Mouse (Mus musculus) layer of hippocampus, adult 11-12 months (tissue): Measurements from ENCODE around the gene Fgd3.

Source experiments
- DNase-seq: peaks from one replicate; pipeline ENCODE4 v3.0.0; 2022; ENCODE audit warnings: low spot score

The Fgd3 gene

DNA sequence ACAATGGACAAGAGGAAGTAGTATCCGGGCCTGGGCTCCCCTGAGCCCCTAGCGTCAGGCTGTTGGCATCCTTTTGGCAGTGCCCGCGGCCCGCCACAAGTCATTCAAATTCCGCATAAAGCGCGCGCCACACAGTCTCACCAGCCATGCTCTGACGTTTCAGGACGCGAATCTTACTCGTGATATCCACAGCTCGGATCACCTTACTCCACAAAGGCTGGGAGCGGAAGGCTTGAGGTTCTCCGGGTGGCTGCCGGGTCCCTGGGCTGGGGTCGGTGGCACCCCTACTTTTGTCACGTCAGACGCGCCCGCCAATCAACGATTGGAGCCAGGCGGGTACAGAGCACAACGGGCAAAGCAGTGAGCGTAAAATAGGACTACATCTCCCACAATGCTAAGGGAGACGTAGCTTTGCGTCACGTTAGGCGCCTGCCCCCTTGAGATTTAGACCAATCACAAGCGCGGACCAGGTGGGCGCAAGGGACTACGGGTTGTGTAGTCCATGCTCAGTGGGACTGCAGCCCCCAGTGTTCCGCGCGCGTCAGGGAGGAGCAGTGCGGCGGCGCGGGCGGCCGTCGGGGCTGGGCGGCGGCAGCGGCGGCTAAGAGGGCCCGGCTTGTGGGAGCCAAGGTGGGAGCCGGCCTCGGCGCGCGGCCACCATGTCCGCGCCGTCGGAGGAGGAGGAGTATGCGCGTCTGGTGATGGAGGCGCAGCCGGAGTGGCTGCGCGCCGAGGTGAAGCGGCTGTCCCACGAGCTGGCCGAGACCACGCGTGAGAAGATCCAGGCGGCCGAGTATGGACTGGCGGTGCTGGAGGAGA lies 21.1 kb upstream of the Fgd3 start, which contains the start of gene Bicd2:
TSS of gene Bicd2 (plus strand) at position 574 of the 819 bp plus-strand sequence.
- DNase-seq: peak; percentile 98

DNA sequence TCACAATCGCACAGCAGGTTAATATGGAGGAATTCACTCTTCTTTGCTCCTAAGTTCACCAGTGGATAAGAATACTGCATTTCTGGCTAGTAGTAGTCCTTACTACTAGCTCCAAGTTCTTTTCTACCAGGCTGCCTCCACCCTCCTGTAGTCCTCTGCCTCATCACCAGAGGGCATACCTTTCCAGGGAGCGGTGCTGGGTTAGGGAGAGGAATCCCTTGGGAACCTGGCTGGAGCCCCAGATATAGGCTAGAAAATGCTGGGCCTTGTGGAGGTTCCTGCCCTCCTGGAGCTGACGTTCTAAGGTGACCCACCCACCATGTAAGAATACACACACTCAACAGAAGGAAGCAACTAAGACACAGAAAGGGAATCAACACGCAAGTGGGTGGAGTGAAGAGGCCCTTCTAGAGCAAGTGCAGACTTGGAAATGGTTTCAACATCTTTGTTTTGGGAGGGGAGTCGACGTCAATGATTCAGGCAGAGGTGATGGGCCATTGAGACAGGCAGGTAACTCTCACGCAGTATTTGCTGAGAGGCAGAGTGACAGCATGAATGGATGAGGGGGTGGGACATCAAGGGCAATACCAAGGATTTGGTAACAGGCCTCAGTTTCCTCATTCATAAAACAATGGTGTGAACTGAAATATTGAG lies 18.9 kb upstream of the Fgd3 start:
- peak; percentile 66 for DNase-seq

DNA sequence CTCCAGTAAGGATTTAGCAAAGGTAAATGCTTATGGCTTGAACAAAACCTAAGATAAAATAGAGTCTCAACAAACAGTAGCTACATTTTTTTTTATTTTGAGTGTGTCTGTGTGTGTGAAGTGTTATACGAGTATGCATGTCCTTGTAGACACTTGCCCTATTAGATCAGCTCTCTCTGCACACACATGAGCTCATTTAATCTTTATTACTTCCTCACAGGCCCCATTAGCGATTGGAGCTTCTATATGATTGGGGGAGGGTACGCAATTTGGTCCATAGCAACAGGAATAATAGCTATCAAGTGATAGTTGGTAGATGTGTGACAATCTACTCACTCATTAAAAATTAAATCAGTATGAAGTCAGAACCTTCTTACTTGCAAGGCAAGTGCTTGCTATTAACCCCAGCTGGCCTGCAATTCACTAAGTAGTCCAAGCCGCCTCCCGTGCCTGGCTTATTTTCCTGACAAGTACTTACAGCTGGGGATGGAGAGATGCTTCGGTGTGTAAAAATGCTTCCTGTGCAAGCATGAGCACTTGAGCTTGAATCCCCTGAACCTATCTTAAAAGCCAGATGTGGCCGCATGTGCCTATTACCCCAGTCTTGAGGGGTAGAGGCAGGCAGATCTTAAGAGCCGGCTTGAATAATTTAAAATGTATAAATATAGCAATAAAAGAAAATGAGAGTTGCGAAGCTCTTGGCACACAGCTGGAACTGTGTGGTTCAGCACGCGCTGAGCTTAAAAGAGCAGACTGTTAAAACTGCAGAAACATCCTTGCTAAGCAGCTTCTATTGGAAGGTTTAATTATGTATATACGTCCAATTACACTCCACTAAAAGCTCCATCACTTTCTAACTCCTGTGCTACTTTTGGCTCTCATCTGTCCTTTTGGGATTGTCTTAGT lies 15.2 kb upstream of the Fgd3 start:
- DNase-seq: no peak

DNA sequence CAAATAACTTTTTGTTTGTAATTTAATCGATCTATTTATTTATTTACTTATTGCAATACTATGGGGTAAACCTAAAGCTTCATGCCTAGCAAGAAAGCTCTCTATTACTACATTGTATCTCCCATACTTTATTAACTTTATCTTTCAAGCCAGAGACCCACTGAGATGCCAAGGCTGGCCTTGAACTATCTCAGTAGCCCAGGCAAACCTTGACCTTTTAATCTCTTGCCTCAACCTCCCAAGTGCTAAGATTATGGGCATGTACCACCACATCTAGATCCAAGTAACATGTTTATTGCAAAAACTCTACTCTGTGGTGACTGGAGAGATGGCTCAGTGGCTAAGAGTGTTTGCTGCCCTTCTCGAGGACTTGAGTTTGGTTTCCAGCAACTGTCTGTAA lies 13.1 kb upstream of the Fgd3 start:
- DNase-seq: no peak

DNA sequence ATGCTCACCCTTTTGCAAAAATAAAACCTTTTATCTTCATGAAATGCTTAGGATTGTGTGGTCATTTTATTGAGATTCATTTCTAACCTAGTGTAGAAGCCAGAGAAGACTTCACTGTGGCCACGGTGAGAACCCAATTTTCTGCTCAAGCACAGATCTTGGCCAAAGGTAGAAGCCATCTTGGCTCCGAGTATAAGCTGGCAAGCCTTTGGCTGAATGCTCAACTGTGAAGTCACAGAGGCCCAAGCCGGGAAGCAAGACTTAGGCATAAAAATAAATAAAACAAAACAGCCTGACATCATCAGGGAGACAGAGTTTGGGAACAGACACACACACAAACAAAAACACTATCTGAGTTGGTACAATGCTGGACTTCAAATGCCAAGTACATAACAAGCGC lies 8.0 kb upstream of the Fgd3 start:
- DNase-seq: no peak

DNA sequence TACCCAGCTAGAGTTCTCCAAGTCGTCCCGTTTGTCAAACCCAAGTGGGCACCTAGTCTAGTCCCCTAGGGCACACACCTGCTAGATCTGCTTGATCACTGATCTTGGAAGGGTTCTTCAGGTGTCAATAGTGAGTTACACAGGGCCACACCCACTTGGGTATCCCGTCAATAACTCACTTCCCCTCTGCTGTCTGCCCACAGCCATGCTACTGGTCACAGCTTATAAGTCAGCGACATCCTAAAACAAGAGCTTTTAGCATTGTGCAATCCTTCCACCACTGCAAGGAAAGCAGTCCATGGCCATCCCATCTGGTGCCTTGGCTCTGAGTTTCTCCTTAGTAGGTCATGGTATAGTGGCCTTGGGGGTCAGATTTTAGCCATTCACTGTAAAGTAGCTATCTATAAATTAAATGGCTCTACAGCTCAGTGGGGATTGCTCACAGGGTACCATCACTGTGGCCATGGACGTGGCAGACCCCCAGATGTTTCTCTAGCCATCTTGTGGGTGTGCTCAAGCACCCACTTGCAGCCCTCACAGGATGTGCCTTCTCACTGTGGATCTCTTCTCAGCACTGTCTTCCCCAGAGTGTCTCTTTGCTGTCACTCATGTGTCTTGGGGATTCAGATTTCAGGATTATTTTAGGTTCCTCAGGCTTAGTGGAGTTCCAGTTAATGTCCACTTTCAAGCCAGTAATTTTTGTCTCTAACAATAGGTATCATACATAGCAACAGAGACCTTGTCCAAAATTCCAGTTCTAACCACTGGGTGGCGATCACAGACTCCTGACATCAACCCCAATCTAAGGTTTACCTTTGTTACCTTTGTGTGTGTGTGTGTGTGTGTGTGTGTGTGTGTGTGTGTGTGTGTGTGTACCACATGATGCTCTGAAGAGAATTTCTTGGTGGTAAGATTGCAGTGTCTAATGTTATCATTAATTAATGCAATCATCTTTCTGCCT lies 6.4 kb upstream of the Fgd3 start:
- DNase-seq: peak; percentile 76

DNA sequence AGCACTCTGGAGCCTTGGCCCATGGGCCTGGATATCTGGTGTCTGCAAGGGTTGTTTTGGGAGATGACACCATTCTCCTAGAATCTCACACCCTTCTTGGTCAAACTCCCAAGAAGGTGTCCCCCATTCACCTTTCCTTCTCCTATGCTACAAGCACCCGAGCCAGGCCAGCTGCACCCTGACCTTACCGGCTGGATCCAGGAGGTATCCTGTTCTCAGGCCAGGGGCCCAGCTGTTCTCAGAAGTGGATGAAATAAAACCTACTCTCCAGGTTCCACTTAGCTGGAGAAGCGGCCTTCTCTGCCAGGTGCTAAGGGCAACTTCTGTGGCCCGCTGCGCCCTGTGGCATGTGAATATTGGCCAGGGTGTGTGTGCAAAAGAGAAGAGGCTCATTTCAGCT lies 4.8 kb upstream of the Fgd3 start:
- DNase-seq: no peak

DNA sequence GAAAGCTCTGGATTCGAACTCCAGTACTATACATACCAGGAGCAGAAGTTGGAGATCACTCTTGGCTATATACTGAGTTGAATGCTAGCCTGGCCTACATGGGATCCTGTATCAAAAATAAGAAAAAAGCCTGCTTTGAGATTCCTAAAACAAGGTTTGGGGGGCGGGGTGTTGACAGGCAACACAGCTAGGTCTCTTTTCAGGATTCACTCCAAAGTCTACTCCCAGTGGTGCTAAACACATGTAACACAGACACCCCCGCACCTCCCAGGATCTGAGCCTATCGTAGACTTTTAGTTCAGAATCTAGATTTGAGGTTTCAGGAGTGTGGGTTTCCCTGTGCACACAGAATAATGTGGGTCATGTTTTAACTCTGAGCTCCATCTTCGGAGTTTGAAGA lies 2.6 kb upstream of the Fgd3 start:
- DNase-seq: no peak

DNA sequence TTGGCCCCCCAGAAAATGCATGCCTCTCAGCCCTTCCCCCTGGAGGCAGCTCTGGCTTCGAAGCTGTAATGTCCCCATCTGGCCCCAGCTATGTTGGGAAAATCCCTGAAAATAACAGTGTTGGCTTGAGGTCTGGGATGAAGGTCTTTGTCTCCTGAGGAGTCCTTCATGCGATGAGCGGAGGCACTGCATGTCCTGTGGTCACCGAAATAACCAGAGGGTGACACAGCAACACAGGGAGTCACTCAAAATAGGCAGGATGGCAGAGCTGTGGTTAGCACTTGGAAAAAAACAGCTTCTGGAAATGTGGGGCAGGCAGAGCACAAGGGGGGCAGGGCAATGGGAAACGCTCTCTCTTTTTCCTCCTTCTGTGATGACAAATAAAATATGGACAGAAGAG lies 2.1 kb upstream of the Fgd3 start:
- DNase-seq: no peak

DNA sequence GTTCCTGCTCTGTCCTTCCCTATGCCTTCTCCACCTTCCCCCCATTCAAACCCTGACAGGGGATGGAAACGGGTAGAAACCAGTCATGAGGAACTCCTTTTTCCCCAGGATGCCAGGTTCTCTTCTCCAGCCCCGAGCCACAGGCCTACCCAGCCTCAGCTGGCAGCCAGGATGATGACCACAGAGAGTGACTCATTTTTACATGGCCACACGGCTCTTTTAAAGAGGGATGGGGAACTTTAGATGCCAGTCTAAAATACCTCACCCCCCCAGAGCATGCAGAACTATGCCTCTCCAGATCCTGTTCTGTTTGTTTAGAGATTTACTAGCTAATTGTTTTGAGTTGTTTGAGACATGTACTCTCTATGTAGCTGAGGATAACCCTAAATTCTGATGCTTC lies 1.3 kb upstream of the Fgd3 start:
- DNase-seq: no peak

DNA sequence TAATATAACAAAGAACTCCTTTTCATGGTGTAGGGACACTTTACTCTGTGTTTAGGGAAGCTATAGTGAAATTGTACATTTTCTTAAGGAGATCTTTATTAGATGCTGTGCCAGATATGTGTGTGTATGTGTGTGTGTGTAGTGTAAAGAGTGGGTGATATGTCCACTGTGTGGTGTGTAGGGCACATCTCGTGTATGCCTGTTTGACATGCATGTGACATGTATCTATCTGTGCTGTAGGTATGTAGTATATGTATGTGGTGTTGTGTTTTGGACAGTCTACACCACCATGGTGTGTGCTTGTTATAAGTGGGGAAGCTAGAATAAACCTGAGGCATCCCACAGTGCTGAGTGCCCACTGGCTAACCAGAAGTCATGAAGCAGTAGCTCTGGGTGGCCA lies 403 bp upstream of the Fgd3 start:
- no peak for DNase-seq

DNA sequence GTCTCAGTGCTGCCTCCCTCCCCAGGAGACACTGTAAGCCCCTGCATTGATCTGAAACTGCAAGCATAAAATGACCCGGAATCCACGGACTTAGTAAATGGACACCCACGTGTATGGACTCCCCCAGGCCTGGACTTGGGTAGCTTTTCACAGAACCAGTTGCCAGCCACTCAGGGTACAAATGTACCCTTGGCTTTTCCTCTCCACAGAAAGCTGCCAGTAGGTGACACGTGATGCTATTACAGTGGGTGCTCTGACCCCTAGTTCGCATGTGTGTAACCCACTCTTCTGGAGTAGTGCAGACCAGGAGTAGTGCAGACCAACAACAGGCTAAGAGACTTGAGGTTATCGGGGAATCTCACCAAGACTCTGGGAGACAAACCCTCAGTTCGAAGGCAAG lies 2.2 kb downstream of the Fgd3 start:
- no peak for DNase-seq

DNA sequence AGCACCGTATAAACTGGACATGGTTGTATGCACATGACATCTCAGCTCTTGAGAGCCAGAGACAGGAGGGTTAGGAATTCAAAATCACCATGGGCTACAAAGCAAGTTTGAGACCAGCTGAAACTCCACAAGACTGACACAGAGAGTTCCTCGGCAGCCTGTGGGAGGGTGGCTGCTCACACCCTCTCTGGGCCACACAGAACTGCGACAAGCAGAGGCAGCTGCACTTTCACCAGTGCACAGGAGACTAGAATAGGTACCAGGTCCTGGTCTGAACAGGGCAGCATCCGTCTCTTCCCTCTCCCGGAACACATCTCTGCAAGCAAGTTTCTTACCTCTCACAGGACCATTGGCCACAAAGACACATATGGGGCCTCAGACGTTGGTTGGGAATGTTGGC lies 2.6 kb downstream of the Fgd3 start:
- DNase-seq: no peak

DNA sequence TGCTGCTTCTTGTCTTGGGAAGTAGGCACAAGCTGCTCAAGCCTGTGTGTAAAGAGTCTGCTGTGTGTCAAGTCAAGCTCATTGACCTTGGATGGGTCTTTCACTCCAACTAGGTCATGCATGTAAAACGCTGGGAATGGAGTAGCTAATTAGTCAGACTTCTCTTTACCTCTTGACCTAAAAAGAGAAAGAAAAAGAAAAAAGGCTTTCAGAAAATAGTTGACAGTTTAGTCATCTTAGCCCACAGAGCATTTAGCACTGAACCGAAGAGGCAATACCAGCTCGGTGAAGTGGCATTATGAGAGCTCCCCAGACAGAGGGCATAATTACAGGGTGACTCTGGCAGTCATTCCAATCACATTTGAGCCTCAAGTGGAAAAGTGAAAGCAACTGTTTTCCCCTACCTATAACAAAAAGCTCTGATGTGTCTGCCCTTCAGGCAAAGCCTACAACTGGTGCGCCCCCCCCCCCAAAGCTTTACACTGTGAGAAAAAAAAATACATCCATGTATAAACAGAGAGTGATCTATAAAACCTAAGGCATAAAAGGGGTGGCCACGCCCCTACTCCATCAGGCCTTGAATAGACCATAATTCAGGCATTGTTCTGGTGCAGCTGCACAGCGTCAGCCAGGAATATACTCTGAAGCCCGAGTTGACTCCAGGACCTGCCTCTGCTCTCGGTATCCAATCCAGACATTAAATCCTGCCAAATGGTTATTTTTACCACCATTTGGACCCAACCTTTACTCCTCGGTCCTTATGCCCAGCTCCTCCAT lies 3.5 kb downstream of the Fgd3 start:
- peak; percentile 51 for DNase-seq

DNA sequence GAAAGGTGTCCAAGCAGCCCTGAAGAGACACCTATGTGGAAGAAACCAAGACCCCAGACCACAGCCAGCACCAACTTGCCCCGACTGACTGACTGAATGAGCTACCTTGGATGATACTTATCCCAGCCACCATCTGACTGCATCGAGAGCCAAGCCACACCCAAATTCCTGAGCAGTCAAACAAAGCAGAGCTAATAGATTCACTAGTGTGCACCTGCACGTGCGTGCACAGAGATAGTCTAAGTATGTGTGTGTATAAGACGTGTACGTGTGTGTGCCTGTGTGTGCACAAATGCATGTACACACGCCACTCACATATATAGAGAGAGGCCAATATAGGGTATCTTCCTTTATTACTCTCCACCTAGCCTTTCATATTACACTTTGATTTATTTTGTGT lies 8.5 kb downstream of the Fgd3 start:
- no peak for DNase-seq

DNA sequence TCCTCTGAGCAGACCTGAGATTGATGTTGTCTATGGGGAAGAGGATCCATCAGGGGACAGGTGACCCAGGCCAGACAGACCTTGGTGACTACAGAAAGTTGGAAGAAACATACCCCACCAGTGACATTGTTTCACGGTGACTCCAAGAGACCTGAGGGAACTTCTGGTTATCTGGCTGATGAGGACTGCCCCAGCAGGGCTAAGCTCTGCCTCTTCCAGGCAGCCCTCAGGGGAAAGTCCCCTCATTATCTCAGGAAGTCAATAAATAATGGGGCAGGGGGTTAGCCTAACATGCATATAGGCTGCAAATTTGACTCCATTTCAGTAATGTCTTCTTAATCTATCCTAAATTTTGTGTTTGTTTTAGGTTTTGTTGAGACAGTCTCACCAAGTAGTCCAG lies 10.6 kb downstream of the Fgd3 start:
- no peak for DNase-seq

DNA sequence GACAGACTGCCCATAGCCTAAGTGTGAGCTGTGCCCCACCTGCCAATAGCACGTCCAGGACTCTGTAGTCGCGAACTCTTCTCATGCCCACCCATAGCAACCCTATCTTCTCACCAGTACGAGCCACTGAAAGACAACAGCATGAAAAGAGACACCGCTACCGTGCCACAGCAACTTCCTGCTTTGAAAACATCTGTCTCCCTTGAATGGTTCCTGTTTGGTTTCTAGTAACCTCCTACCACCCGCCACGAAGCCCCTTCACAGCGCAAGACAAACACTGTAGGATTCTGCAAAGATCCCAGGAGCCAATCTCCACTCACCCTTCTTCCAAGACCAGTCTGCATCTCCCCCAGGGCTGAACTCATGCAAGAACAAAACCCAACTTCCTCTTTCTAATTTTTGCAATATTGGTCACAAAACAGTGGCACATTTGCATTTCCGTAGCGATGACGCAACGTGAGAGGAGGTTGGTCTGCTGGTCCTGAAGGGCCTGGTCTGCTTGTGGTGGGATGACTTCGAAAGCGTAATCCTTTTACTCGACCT lies 11.2 kb downstream of the Fgd3 start:
- peak; percentile 41 for DNase-seq

DNA sequence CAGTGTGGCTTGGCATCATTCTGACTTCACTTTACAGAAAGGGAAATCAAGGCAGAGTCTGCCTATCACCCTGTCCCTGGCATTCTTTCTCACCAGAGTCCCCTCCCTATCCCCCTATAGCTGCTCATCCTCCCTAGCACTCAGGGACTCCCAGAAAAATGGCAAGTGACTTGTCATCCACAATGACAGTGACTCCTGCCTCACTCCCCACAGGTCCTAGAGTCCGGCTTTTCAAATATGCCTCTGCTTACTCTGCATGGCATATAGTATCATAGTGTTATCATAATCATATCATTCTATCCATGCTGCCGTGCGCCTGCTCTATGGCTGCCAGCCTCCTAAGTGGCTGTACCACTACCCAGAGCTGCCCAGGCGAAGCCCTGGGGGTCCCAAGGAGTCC lies 11.9 kb downstream of the Fgd3 start:
- DNase-seq: no peak

DNA sequence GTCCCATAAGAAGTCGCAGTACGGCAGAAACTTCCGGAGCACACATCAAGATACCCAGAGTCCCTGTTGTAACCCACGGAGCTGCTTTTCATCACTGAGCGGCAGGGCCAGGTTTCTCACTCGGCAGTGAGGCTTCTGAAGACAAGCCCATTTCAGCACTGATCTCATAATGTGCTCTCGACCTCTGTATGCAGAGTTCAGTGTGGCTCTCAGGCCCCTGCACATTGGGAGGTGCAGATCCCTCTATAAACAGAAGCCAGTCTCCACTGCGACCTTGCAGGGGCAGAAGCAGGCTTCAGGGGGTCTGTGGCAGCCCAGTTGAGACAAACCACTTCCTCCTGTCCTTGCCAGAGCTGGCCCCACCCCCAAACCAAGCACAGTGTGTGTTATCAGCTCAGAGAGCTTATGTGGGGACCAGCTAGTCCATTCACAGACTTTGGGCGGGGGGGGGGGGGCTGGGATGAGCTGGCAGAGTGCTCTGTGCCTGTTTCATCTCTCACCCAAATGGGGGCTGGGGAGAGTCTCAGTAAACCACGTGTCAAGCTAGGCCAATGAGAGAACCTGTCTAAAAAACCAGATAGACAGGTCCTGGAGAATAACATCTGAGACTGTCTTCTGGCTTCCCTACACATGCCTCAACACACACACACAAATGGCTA lies 12.7 kb downstream of the Fgd3 start:
- peak; percentile 44 for DNase-seq

DNA sequence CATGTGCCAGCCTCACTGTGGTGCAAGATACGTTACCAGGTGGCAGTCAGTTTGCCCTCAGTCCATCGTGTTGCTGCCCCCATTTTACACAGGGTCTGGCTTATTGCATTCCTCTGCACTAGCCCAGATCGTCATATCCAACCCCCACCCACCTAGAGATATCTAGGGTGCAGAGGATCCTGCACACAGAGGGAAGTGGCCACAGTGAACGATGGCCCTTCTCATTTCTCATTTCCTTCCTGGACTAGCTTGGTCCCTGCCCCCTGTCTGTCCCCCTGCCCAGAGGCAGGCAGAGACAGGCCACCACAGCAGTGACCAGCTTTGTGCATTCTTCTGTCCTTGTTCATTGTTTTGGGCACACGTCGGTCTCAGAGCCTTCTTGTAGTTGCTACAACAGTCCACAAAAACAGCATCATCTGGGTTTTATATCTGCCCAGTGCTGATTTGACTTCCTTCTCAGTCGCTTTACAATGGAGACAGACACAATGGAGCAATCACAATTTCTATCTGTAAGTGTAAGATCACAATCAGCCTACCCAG lies 13.3 kb downstream of the Fgd3 start:
- peak; percentile 51 for DNase-seq
